Mouse (Mus musculus) liver, postnatal 0 days (tissue): ENCODE results near the gene Scly. TPM values are rescaled to one million over a fixed set of nuclear protein-coding genes. Genes with fewer than 3 reads are reported as not detected.

Experiments used
- ATAC-seq: fragments of 200-750 bp; cut with Nextera tagmentation; 2 replicates; pipeline ENCODE4 v1.8.0; 2017; ENCODE audit warnings: mild to moderate bottlenecking, moderate library complexity
- DNase-seq: peaks from one replicate; pipeline ENCODE4 v3.0.0-alpha.2; 2016
- H3K27ac ChIP-seq: fragments of 300-500 bp; sonication (generic); 2 replicates; pipeline ENCODE4 v1.5.1; 2014; ENCODE audit warnings: antibody characterized with exemption, moderate library complexity, mild to moderate bottlenecking, low read depth
- H3K27me3 ChIP-seq: fragments of 300-500 bp; sonication (generic); 2 replicates; pipeline ENCODE4 v1.6.1; 2014; ENCODE audit warnings: low read length, control low read depth, mixed read lengths; ENCODE audit not compliant: insufficient read depth
- H3K36me3 ChIP-seq: fragments of 300-500 bp; sonication (generic); replicated peaks from 2 replicates; pipeline ENCODE4 v1.6.1; 2014; ENCODE audit warnings: mild to moderate bottlenecking, control low read depth, low read length, moderate library complexity, mixed read lengths; ENCODE audit not compliant: insufficient read depth
- H3K4me1 ChIP-seq: fragments of 300-500 bp; sonication (generic); 2 replicates; pipeline ENCODE4 v1.6.1; 2014; ENCODE audit warnings: antibody characterized with exemption, mild to moderate bottlenecking, control low read depth; ENCODE audit not compliant: insufficient read depth
- H3K4me2 ChIP-seq: fragments of 300-500 bp; sonication (generic); 2 replicates; pipeline ENCODE4 v1.6.1; 2014; ENCODE audit warnings: low read depth, mild to moderate bottlenecking, low read length, moderate library complexity, mixed read lengths
- H3K4me3 ChIP-seq: fragments of 300-500 bp; sonication (generic); 2 replicates; pipeline ENCODE4 v1.5.1; 2014; ENCODE audit warnings: low read depth, low read length
- H3K9ac ChIP-seq: fragments of 300-500 bp; sonication (generic); replicated peaks from 2 replicates; pipeline ENCODE4 v1.6.1; 2014; ENCODE audit warnings: mild to moderate bottlenecking, moderate library complexity
- H3K9me3 ChIP-seq: fragments of 300-500 bp; sonication (generic); 2 replicates; pipeline ENCODE4 v1.6.1; 2016; ENCODE audit warnings: mild to moderate bottlenecking, control low read depth, low read length, mixed read lengths
- CTCF ChIP-seq: sonication (generic); IDR thresholded peaks from 2 replicates; pipeline ENCODE4 v1.5.1; 2016; ENCODE audit warnings: antibody characterized with exemption, low read depth
- EP300 ChIP-seq: IDR thresholded peaks from 2 replicates; pipeline ENCODE4 v1.6.1; 2016; ENCODE audit warnings: antibody characterized with exemption, low read depth, mild to moderate bottlenecking
- WGBS: fragments of 180-500 bp; shearing (Covaris S2); extraction: QIAGEN DNeasy Blood & Tissue Kit; methylation state at CpG from one replicate; pipeline ENCODE4 v1.1.7; 2014; ENCODE audit not compliant: insufficient replicate concordance; 5-methylcytosine and 5-hydroxymethylcytosine counted together
- polyA plus RNA-seq: library from polyadenylated mRNA; unstranded; fragments of >200 nt; fragmentation: Nextera tagmentation; extraction: Ambion mirVana; gene quantifications from 2 replicates; pipeline ENCODE4 v1.2.1, GENCODE M21; 2015

Scly gene
- polyA plus RNA-seq, 1 experiment from 2014 or later: 26.5 TPM

- DNase-seq: no peak
Measured at GRCm38 (mm10) chr1:91309366-91310085, 11.4 kb downstream of the Scly start.

GRCm38 (mm10) chr1:91312273-91312672 lies 14.1 kb downstream of the Scly start:
- Histone ChIP-seq H3K9ac (no peak overlapping the region), H3K4me2 (no peak overlapping the region), H3K27ac (no peak overlapping the region), H3K36me3 (peaks cover 62% of the 10 kb centered on the region), H3K27me3 (no peaks in the 10 kb centered on the region), H3K4me3 (no peak overlapping the region), H3K9me3 (no peaks in the 10 kb centered on the region), H3K4me1 (no peaks in the 10 kb centered on the region)
- TF ChIP-seq EP300: no peak
- TF ChIP-seq CTCF: no peak
- DNase-seq (no peak), ATAC-seq (no peak)
- 91% methylated on average over 4 of the region's 4 CpGs for WGBS

More at GRCm38 (mm10) chr1:91309366-91310085, 11.4 kb downstream of the Scly start:
- Histone ChIP-seq H3K4me1 (no peaks in the 10 kb centered on the region), H3K9me3 (no peaks in the 10 kb centered on the region), H3K9ac (no peak overlapping the region), H3K27me3 (no peaks in the 10 kb centered on the region), H3K4me2 (no peak overlapping the region), H3K4me3 (no peak overlapping the region), H3K27ac (no peak overlapping the region), H3K36me3 (peaks cover 64% of the 10 kb centered on the region)
- 76% methylated on average over 13 of the region's 13 CpGs for WGBS
- TF ChIP-seq EP300 (no peak), CTCF (no peak)
- ATAC-seq: no peak

DNA sequence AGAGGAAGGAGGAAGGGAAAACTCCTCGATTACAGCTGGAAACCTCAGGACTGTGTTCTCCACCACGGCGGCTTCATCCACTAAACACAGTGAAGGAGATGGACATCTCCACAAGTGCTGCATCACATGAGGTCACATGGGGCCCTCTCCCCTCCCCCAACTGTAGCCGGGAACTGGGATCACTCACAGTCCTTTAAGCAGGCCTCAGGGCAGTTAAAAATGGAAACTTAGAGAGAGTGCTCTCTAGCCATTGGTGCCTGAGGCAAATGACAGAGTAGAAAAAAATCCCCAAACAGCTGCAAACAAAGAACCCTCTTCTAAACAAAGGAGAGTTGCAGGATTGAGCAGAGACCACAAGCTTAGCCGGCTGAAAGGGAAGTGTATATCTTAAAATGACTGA lies 15.1 kb downstream of the Scly start:
- Histone ChIP-seq H3K4me2 (no peak overlapping the region), H3K4me3 (no peak overlapping the region), H3K27me3 (no peaks in the 10 kb centered on the region), H3K27ac (no peak overlapping the region), H3K9ac (no peak overlapping the region), H3K4me1 (no peaks in the 10 kb centered on the region), H3K9me3 (no peaks in the 10 kb centered on the region), H3K36me3 (peaks cover 55% of the 10 kb centered on the region)
- no peak for TF ChIP-seq CTCF
- TF ChIP-seq EP300: no peak
- 58% methylated on average over 5 of the region's 5 CpGs for WGBS
- no peak for ATAC-seq
- DNase-seq: no peak

- no peak overlapping the region for H3K27ac ChIP-seq
- no peak overlapping the region for H3K4me3 ChIP-seq
- no peaks in the 10 kb centered on the region; the same call in 1 of the 2 replicates for H3K4me1 ChIP-seq
- peaks cover 21% of the 10 kb centered on the region for H3K36me3 ChIP-seq
- 82% methylated on average over 6 of the region's 6 CpGs for WGBS
- H3K27me3 ChIP-seq: no peaks in the 10 kb centered on the region
- no peak overlapping the region for H3K4me2 ChIP-seq
- DNase-seq (no peak), ATAC-seq (0 out of 2 replicates have a peak, but pooled peaks have one; percentile 35)
- no peak overlapping the region for H3K9ac ChIP-seq
- TF ChIP-seq CTCF: no peak
- TF ChIP-seq EP300: no peak
- H3K9me3 ChIP-seq: no peaks in the 10 kb centered on the region
Measured at GRCm38 (mm10) chr1:91317656-91318055, 19.5 kb downstream of the Scly start.

DNA sequence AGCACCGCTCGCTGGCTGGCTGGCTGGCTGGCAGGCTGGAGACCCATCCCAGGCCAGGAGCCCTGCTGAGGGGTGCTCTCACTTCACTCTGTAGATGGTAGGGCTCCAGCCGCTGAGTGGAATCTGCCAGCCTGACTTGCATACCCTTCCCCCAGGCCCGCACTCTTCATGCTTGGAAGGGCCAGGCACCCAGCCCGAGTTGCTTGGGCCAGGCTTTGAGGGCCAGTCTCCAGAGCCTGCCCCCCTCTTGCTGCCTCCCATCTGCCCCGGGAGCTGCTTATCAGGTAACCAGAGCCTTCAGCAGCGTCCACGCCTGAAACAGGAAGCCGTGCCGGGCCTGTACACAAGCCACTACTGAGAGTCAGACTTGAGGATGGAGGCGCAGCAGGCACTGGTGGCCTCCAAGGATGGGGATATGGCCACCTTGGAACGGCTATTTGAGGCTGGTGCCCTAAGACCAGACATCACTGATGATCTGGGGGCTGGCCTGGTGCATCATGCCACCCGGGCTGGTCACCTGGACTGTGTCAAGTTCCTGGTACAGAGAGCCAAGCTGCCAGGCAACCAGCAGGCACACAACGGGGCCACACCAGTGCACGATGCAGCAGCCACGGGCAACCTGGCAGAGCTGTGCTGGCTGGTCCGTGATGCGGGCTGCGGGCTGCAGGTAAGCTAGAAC lies 23.8 kb downstream of the Scly start, which contains the start of gene Espnl:
Espnl (plus strand) TSS at position 316 of the 679 bp plus-strand sequence.
- Histone ChIP-seq H3K4me1 (no peaks in the 10 kb centered on the region; the same call in 1 of the 2 replicates), H3K9ac (0 out of 2 replicates have a peak within 1 kb of the TSS, but pooled peaks have one; percentile 11), H3K9me3 (no peaks in the 10 kb centered on the region), H3K27me3 (no peaks in the 10 kb centered on the region), H3K27ac (no peak within 1 kb of the TSS), H3K36me3 (peaks cover 4% of the 10 kb centered on the region; the same call in 1 of the 2 replicates), H3K4me3 (no peak within 1 kb of the TSS), H3K4me2 (no peak within 1 kb of the TSS)
- 45% methylated on average over 19 of the region's 19 CpGs for WGBS
- DNase-seq (no peak), ATAC-seq (peak; percentile 41)
- TF ChIP-seq EP300: no peak
- no peak for TF ChIP-seq CTCF

- 89% methylated on average over 2 of the region's 2 CpGs for WGBS
- DNase-seq: no peak
- H3K27me3 ChIP-seq: no peaks in the 10 kb centered on the region
- H3K4me1 ChIP-seq: no peaks in the 10 kb centered on the region; the same call in 1 of the 2 replicates
- no peak overlapping the region for H3K4me3 ChIP-seq
- H3K36me3 ChIP-seq: no peaks in the 10 kb centered on the region
- H3K4me2 ChIP-seq: no peak overlapping the region
- no peak for ATAC-seq
- no peak overlapping the region for H3K9ac ChIP-seq
- no peaks in the 10 kb centered on the region for H3K9me3 ChIP-seq
- TF ChIP-seq CTCF (no peak), EP300 (no peak)
- no peak overlapping the region for H3K27ac ChIP-seq
Measured at GRCm38 (mm10) chr1:91324646-91325045, 26.5 kb downstream of the Scly start.
